Mouse (Mus musculus) E14TG2a.4 (cell line): ENCODE measurements around the gene Chrna9.

Experiments used
- CTCF ChIP-seq: conservative IDR thresholded peaks from 2 replicates; pipeline ENCODE4 v1.5.1; 2014; ENCODE audit warnings: low read length
- NANOG ChIP-seq: IDR thresholded peaks from 2 replicates; pipeline ENCODE4 v1.6.1; 2014; ENCODE audit warnings: borderline replicate concordance, low read length, mixed read lengths
- POU5F1 ChIP-seq: IDR thresholded peaks from 2 replicates; pipeline ENCODE4 v1.6.1; 2014; ENCODE audit warnings: low read length, borderline replicate concordance

DNA sequence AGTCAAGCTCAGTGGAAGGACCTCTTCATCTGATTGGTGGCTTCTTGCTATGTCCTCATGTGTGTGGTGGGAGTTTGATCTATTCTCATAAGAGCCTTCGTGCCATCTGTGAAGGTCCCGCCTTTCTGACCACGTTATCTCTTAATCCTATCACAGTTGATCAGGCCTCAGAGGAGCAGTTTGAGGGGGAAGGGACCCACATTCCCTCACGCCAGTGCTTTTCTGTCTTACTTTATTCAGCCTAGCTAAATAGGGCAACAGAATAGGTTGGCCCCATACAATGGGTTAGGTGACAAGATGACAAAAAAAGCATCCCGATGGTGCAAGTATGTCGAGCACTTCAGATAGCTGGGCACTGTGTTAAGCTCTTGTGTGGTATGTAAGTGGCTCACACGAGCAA is 39.0 kb upstream of the Chrna9 start:
- no peak for TF ChIP-seq CTCF
- TF ChIP-seq NANOG = no peak
- TF ChIP-seq POU5F1 = no peak
